Mouse (Mus musculus) adrenal gland, postnatal 4 days (tissue): Measurements from ENCODE around the gene Msx3. TPM values are rescaled to one million over a fixed set of nuclear protein-coding genes. Genes with fewer than 3 reads are reported as not detected.

ENCODE experiments used
- DNase-seq, 2 experiments: peaks; one replicate each; pipeline ENCODE4 v3.0.0; 2021 to 2022; ENCODE audit warnings: low spot score in 2 of 2, mixed read lengths in 2 of 2
- long read RNA-seq, 2 experiments: library from polyadenylated mRNA; stranded (forward); transcript quantifications; one replicate each; pipeline ENCODE4 v2.0.0; 2021
- total RNA-seq, 2 experiments: library from RNA; stranded (reverse); gene quantifications; 2 replicates each; pipeline ENCODE4 v1.2.3; 2021

Gene Msx3
- not detected for total RNA-seq
- long read RNA-seq, experiment 1 = 0 reads
- long read RNA-seq, experiment 2 = 0 reads

- no peak for DNase-seq
Measured at GRCm38 (mm10) chr7:140048361-140049114, at the start of gene Msx3. Gene Msx3, minus strand, starts transcription at chr7:140049089.

- no peak for DNase-seq
Measured at GRCm38 (mm10) chr7:140098466-140098865, 49.6 kb upstream of the Msx3 start.

GRCm38 (mm10) chr7:140096055-140096454, 47.2 kb upstream of the Msx3 start:
- DNase-seq = no peak

- DNase-seq = no peak
Measured at GRCm38 (mm10) chr7:140095556-140095955, 46.7 kb upstream of the Msx3 start.

- no peak for DNase-seq
Measured at GRCm38 (mm10) chr7:140094954-140095353, 46.1 kb upstream of the Msx3 start.

- DNase-seq = no peak
Measured at GRCm38 (mm10) chr7:140092924-140093528, 44.1 kb upstream of the Msx3 start, which contains the start of gene Prap1. Gene Prap1, plus strand, starts transcription at chr7:140093395.

GRCm38 (mm10) chr7:140090601-140091000, 41.7 kb upstream of the Msx3 start:
- no peak for DNase-seq

GRCm38 (mm10) chr7:140082242-140082678, 33.4 kb upstream of the Msx3 start, which contains the start of gene Caly:
Gene Caly, minus strand, starts transcription at chr7:140082548.
- DNase-seq = no peak

- no peak for DNase-seq
Measured at GRCm38 (mm10) chr7:140081408-140082241, 32.7 kb upstream of the Msx3 start.

- DNase-seq = peak in 1 of 2 experiments; percentile 61
Measured at GRCm38 (mm10) chr7:140080503-140081156, 31.7 kb upstream of the Msx3 start.

GRCm38 (mm10) chr7:140078711-140079110, 29.8 kb upstream of the Msx3 start:
- peak in 1 of 2 experiments; percentile 41 for DNase-seq

GRCm38 (mm10) chr7:140077698-140078097, 28.8 kb upstream of the Msx3 start:
- DNase-seq = no peak

- DNase-seq = no peak
Measured at GRCm38 (mm10) chr7:140070042-140070711, 21.3 kb upstream of the Msx3 start.

- DNase-seq = no peak
Measured at GRCm38 (mm10) chr7:140067397-140067796, 18.5 kb upstream of the Msx3 start.

- no peak for DNase-seq
Measured at GRCm38 (mm10) chr7:140063092-140063491, 14.2 kb upstream of the Msx3 start.

GRCm38 (mm10) chr7:140062307-140062706, 13.4 kb upstream of the Msx3 start:
- DNase-seq = no peak

GRCm38 (mm10) chr7:140061832-140062130, 12.9 kb upstream of the Msx3 start:
- DNase-seq = no peak

- no peak for DNase-seq
Measured at GRCm38 (mm10) chr7:140060936-140061831, 12.3 kb upstream of the Msx3 start.

- DNase-seq = no peak
Measured at GRCm38 (mm10) chr7:140059601-140060000, 10.7 kb upstream of the Msx3 start.

GRCm38 (mm10) chr7:140058528-140058927, 9.6 kb upstream of the Msx3 start:
- no peak for DNase-seq
